Mouse (Mus musculus): ENCODE measurements around the gene Hoxd11. TPM values are rescaled to one million over a fixed set of nuclear protein-coding genes. Genes with fewer than 3 reads are reported as not detected.

Hoxd11 gene
- polyA plus RNA-seq, 1 experiment = not detected

GRCm38 (mm10) chr2:74710929-74711543 is 31.7 kb downstream of the Hoxd11 start:
- H3K4me1 ChIP-seq (ENCODE audit: control insufficient read depth, insufficient read depth, insufficient read length) = peaks cover 4% of the 10 kb centered on the region; the same call in 1 of the 2 replicates
- H3K27ac ChIP-seq (ENCODE audit: insufficient read depth, low read length) = no peak overlapping the region
- DNase-seq (ENCODE audit: low read depth in 1 of 2, low spot score in 2 of 2) = no peak
- H3K27me3 ChIP-seq (ENCODE audit: control insufficient read depth, insufficient read depth, low read length) = peaks cover 20% of the 10 kb centered on the region
- TF ChIP-seq POLR2A (IDR thresholded peaks at IDR 0.05; ENCODE audit: low read depth, low read length) = no peak
- TF ChIP-seq CTCF (IDR thresholded peaks at IDR 0.05; ENCODE audit: extremely low read depth, insufficient read depth, insufficient read length, insufficient replicate concordance) = no peak
- H3K4me3 ChIP-seq (ENCODE audit: extremely low read depth, insufficient read depth, insufficient read length) = no peak overlapping the region
- WGBS = 7% methylated on average over 16 of the region's 16 CpGs
- H3K36me3 ChIP-seq (ENCODE audit: control insufficient read depth, insufficient read depth, low read length) = no peaks in the 10 kb centered on the region

- Histone ChIP-seq H3K4me1 (ENCODE audit: control insufficient read depth, insufficient read depth, insufficient read length) (peaks cover 4% of the 10 kb centered on the region; the same call in 1 of the 2 replicates), H3K27me3 (ENCODE audit: control insufficient read depth, insufficient read depth, low read length) (peaks cover 20% of the 10 kb centered on the region), H3K36me3 (ENCODE audit: control insufficient read depth, insufficient read depth, low read length) (no peaks in the 10 kb centered on the region), H3K27ac (ENCODE audit: insufficient read depth, low read length) (no peak within 1 kb of the TSS), H3K4me3 (ENCODE audit: extremely low read depth, insufficient read depth, insufficient read length) (peak within 1 kb of the TSS; percentile 35; the same call in 1 of the 2 replicates)
- no peak for DNase-seq (ENCODE audit: low read depth in 1 of 2, low spot score in 2 of 2)
- 4% methylated on average over 65 of the region's 65 CpGs for WGBS
- TF ChIP-seq CTCF (IDR thresholded peaks at IDR 0.05; ENCODE audit: extremely low read depth, insufficient read depth, insufficient read length, insufficient replicate concordance) (no peak), POLR2A (IDR thresholded peaks at IDR 0.05; ENCODE audit: low read depth, low read length) (no peak)
Measured at GRCm38 (mm10) chr2:74711721-74712621, 32.6 kb downstream of the Hoxd11 start, which contains the start of the genes Hoxd3 and Hoxd4. TSS of gene Hoxd3 (plus strand) at chr2:74711927. TSS of gene Hoxd4 (plus strand) at chr2:74711929.

GRCm38 (mm10) chr2:74713239-74714150 is 34.1 kb downstream of the Hoxd11 start:
- H3K27ac ChIP-seq (ENCODE audit: insufficient read depth, low read length) = no peak overlapping the region
- peaks cover 20% of the 10 kb centered on the region for H3K27me3 ChIP-seq (ENCODE audit: control insufficient read depth, insufficient read depth, low read length)
- no peak overlapping the region for H3K4me3 ChIP-seq (ENCODE audit: extremely low read depth, insufficient read depth, insufficient read length)
- H3K4me1 ChIP-seq (ENCODE audit: control insufficient read depth, insufficient read depth, insufficient read length) = peaks cover 4% of the 10 kb centered on the region; the same call in 1 of the 2 replicates
- H3K36me3 ChIP-seq (ENCODE audit: control insufficient read depth, insufficient read depth, low read length) = no peaks in the 10 kb centered on the region
- TF ChIP-seq CTCF (IDR thresholded peaks at IDR 0.05; ENCODE audit: extremely low read depth, insufficient read depth, insufficient read length, insufficient replicate concordance) = no peak
- no peak for TF ChIP-seq POLR2A (IDR thresholded peaks at IDR 0.05; ENCODE audit: low read depth, low read length)
- no peak for DNase-seq (ENCODE audit: low read depth in 1 of 2, low spot score in 2 of 2)
- WGBS = 26% methylated on average over 19 of the region's 19 CpGs

- Histone ChIP-seq H3K4me3 (ENCODE audit: extremely low read depth, insufficient read depth, insufficient read length) (no peak overlapping the region), H3K27me3 (ENCODE audit: control insufficient read depth, insufficient read depth, low read length) (peaks cover 20% of the 10 kb centered on the region)
Measured at GRCm38 (mm10) chr2:74714156-74714789, 34.9 kb downstream of the Hoxd11 start.

GRCm38 (mm10) chr2:74714881-74715280 is 35.5 kb downstream of the Hoxd11 start:
- Histone ChIP-seq H3K27me3 (ENCODE audit: control insufficient read depth, insufficient read depth, low read length) (peaks cover 20% of the 10 kb centered on the region), H3K27ac (ENCODE audit: insufficient read depth, low read length) (no peak overlapping the region), H3K4me1 (ENCODE audit: control insufficient read depth, insufficient read depth, insufficient read length) (peaks cover 4% of the 10 kb centered on the region; the same call in 1 of the 2 replicates), H3K4me3 (ENCODE audit: extremely low read depth, insufficient read depth, insufficient read length) (no peak overlapping the region), H3K36me3 (ENCODE audit: control insufficient read depth, insufficient read depth, low read length) (no peaks in the 10 kb centered on the region)
- no peak for TF ChIP-seq POLR2A (IDR thresholded peaks at IDR 0.05; ENCODE audit: low read depth, low read length)
- TF ChIP-seq CTCF (IDR thresholded peaks at IDR 0.05; ENCODE audit: extremely low read depth, insufficient read depth, insufficient read length, insufficient replicate concordance) = no peak
- DNase-seq (ENCODE audit: low read depth in 1 of 2, low spot score in 2 of 2) = no peak
- 6% methylated on average over 14 of the region's 14 CpGs for WGBS

More at GRCm38 (mm10) chr2:74714156-74714789, 34.9 kb downstream of the Hoxd11 start:
- 14% methylated on average over 18 of the region's 18 CpGs for WGBS
- Histone ChIP-seq H3K27ac (ENCODE audit: insufficient read depth, low read length) (no peak overlapping the region), H3K4me1 (ENCODE audit: control insufficient read depth, insufficient read depth, insufficient read length) (peaks cover 4% of the 10 kb centered on the region; the same call in 1 of the 2 replicates), H3K36me3 (ENCODE audit: control insufficient read depth, insufficient read depth, low read length) (no peaks in the 10 kb centered on the region)
- no peak for TF ChIP-seq CTCF (IDR thresholded peaks at IDR 0.05; ENCODE audit: extremely low read depth, insufficient read depth, insufficient read length, insufficient replicate concordance)
- TF ChIP-seq POLR2A (IDR thresholded peaks at IDR 0.05; ENCODE audit: low read depth, low read length) = no peak
- no peak for DNase-seq (ENCODE audit: low read depth in 1 of 2, low spot score in 2 of 2)
